Mouse (Mus musculus) ES-Bruce4 (cell line): ENCODE results near the gene Cntn5.

Experiments used
- CTCF ChIP-seq: IDR thresholded peaks from one replicate; pipeline ENCODE4 v1.8.1; 2011; ENCODE audit warnings: low read depth, low read length
- POLR2A ChIP-seq: IDR thresholded peaks from one replicate; pipeline ENCODE4 v1.8.1; 2011; ENCODE audit warnings: low read length; ENCODE audit not compliant: insufficient read depth

GRCm38 (mm10) chr9:10448987-10449563, 455.5 kb downstream of the Cntn5 start:
- TF ChIP-seq CTCF (no peak), POLR2A (no peak)
